Mouse (Mus musculus): ENCODE measurements around the gene Fam78a. TPM values are rescaled to one million over a fixed set of nuclear protein-coding genes. Genes with fewer than 3 reads are reported as not detected.
"Not testable (repeated sequence)": the region's sequence is repeated elsewhere in the genome, so short reads cannot be mapped to it uniquely, and the experiment has no call there.

Fam78a gene
- polyA plus RNA-seq, 1 experiment from 2014 or later, result 0.62 TPM

- no peak overlapping the region for H3K4me3 ChIP-seq
- no peaks in the 10 kb centered on the region for H3K9me3 ChIP-seq
- no peaks in the 10 kb centered on the region for H3K27me3 ChIP-seq
- H3K27ac ChIP-seq (replicated peaks), result no peak overlapping the region
- 93% methylated on average over 7 of the region's 7 CpGs for WGBS
- H3K36me3 ChIP-seq, result peaks cover 43% of the 10 kb centered on the region
- no peak for ATAC-seq (ENCODE audit: low FRiP score, low read depth)
- no peak overlapping the region for H3K9ac ChIP-seq
- no peak overlapping the region for H3K4me2 ChIP-seq
- no peaks in the 10 kb centered on the region for H3K4me1 ChIP-seq (replicated peaks)
These were observed 32.2 kb downstream of the Fam78a start for GRCm38 (mm10) chr2:32052418-32052817.

GRCm38 (mm10) chr2:32051791-32052190 is 32.9 kb downstream of the Fam78a start:
- Histone ChIP-seq H3K36me3 (peaks cover 46% of the 10 kb centered on the region), H3K4me2 (no peak overlapping the region)
- ATAC-seq (ENCODE audit: low FRiP score, low read depth), result no peak

GRCm38 (mm10) chr2:32047323-32047722 is 37.3 kb downstream of the Fam78a start:
- 76% methylated on average over 10 of the region's 10 CpGs for WGBS
- no peak overlapping the region for H3K4me2 ChIP-seq
- peaks cover 69% of the 10 kb centered on the region for H3K36me3 ChIP-seq
- H3K9me3 ChIP-seq, result no peaks in the 10 kb centered on the region
- H3K4me1 ChIP-seq (replicated peaks), result no peaks in the 10 kb centered on the region
- no peak overlapping the region for H3K9ac ChIP-seq
- ATAC-seq (ENCODE audit: low FRiP score, low read depth), result no peak
- H3K27me3 ChIP-seq, result no peaks in the 10 kb centered on the region
- H3K4me3 ChIP-seq, result no peak overlapping the region
- H3K27ac ChIP-seq (replicated peaks), result no peak overlapping the region

More at GRCm38 (mm10) chr2:32051791-32052190, 32.9 kb downstream of the Fam78a start:
- H3K4me3 ChIP-seq, result no peak overlapping the region
- H3K4me1 ChIP-seq (replicated peaks), result no peaks in the 10 kb centered on the region
- no peaks in the 10 kb centered on the region for H3K27me3 ChIP-seq
- H3K27ac ChIP-seq (replicated peaks), result no peak overlapping the region
- H3K9ac ChIP-seq, result no peak overlapping the region
- no peaks in the 10 kb centered on the region for H3K9me3 ChIP-seq
- 88% methylated on average over 8 of the region's 8 CpGs for WGBS

GRCm38 (mm10) chr2:32046009-32046408 is 38.6 kb downstream of the Fam78a start:
- Histone ChIP-seq H3K9me3 (no peaks in the 10 kb centered on the region), H3K27me3 (no peaks in the 10 kb centered on the region), H3K9ac (no peak overlapping the region), H3K27ac (replicated peaks) (no peak overlapping the region), H3K4me1 (replicated peaks) (no peaks in the 10 kb centered on the region), H3K4me3 (no peak overlapping the region), H3K4me2 (no peak overlapping the region), H3K36me3 (peaks cover 69% of the 10 kb centered on the region)
- no peak for ATAC-seq (ENCODE audit: low FRiP score, low read depth)
- WGBS, result 90% methylated on average over 10 of the region's 10 CpGs

- no peaks in the 10 kb centered on the region for H3K4me1 ChIP-seq (replicated peaks)
- no peak overlapping the region for H3K4me3 ChIP-seq
- no peak overlapping the region for H3K4me2 ChIP-seq
- H3K9ac ChIP-seq, result no peak overlapping the region
- H3K36me3 ChIP-seq, result peaks cover 72% of the 10 kb centered on the region
- no peak overlapping the region; the same call in 1 of the 2 replicates for H3K27ac ChIP-seq (replicated peaks)
- WGBS, result 82% methylated on average over 6 of the region's 6 CpGs
- no peak for ATAC-seq (ENCODE audit: low FRiP score, low read depth)
- H3K9me3 ChIP-seq, result no peaks in the 10 kb centered on the region
- H3K27me3 ChIP-seq, result no peaks in the 10 kb centered on the region
These were observed 39.3 kb downstream of the Fam78a start for GRCm38 (mm10) chr2:32045375-32045774.

- ATAC-seq (ENCODE audit: low FRiP score, low read depth), result no peak
- Histone ChIP-seq H3K4me1 (replicated peaks) (no peaks in the 10 kb centered on the region), H3K9ac (no peak overlapping the region), H3K9me3 (no peaks in the 10 kb centered on the region), H3K27me3 (no peaks in the 10 kb centered on the region), H3K36me3 (peaks cover 75% of the 10 kb centered on the region), H3K4me2 (no peak overlapping the region), H3K27ac (replicated peaks) (no peak overlapping the region), H3K4me3 (no peak overlapping the region)
- 73% methylated on average over 5 of the region's 5 CpGs for WGBS
These were observed 40.8 kb downstream of the Fam78a start for GRCm38 (mm10) chr2:32043836-32044235.

- no peaks in the 10 kb centered on the region for H3K27me3 ChIP-seq
- no peak overlapping the region for H3K9ac ChIP-seq
- no peaks in the 10 kb centered on the region for H3K9me3 ChIP-seq
- H3K4me3 ChIP-seq, result no peak overlapping the region
- H3K4me1 ChIP-seq (replicated peaks), result no peaks in the 10 kb centered on the region
- ATAC-seq (ENCODE audit: low FRiP score, low read depth), result no peak
- no peak overlapping the region for H3K27ac ChIP-seq (replicated peaks)
- H3K36me3 ChIP-seq, result peaks cover 71% of the 10 kb centered on the region
- WGBS, result 99% methylated on average over 2 of the region's 2 CpGs
- no peak overlapping the region for H3K4me2 ChIP-seq
These were observed 43.6 kb downstream of the Fam78a start for GRCm38 (mm10) chr2:32041087-32041486.

- H3K36me3 ChIP-seq, result peaks cover 69% of the 10 kb centered on the region
- 93% methylated on average over 9 of the region's 9 CpGs for WGBS
These were observed 44.0 kb downstream of the Fam78a start for GRCm38 (mm10) chr2:32040646-32041045.

GRCm38 (mm10) chr2:32038661-32039081 is 46.0 kb downstream of the Fam78a start:
- Histone ChIP-seq H3K27ac (replicated peaks) (no peak overlapping the region), H3K4me3 (no peak overlapping the region), H3K4me1 (replicated peaks) (no peaks in the 10 kb centered on the region), H3K9me3 (no peaks in the 10 kb centered on the region), H3K4me2 (no peak overlapping the region), H3K27me3 (no peaks in the 10 kb centered on the region), H3K9ac (no peak overlapping the region), H3K36me3 (peaks cover 74% of the 10 kb centered on the region)
- WGBS, result 79% methylated on average over 8 of the region's 8 CpGs
- ATAC-seq (ENCODE audit: low FRiP score, low read depth), result no peak

More at GRCm38 (mm10) chr2:32040646-32041045, 44.0 kb downstream of the Fam78a start:
- H3K9me3 ChIP-seq; H3K4me3 ChIP-seq; ATAC-seq (ENCODE audit: low FRiP score, low read depth); H3K27ac ChIP-seq (replicated peaks); H3K4me1 ChIP-seq (replicated peaks); H3K9ac ChIP-seq; H3K27me3 ChIP-seq; H3K4me2 ChIP-seq: not testable (repeated sequence)

- Histone ChIP-seq H3K27ac (replicated peaks) (no peak overlapping the region), H3K9me3 (no peaks in the 10 kb centered on the region), H3K4me1 (replicated peaks) (no peaks in the 10 kb centered on the region), H3K9ac (no peak overlapping the region), H3K4me3 (no peak overlapping the region), H3K36me3 (peaks cover 74% of the 10 kb centered on the region), H3K4me2 (no peak overlapping the region), H3K27me3 (no peaks in the 10 kb centered on the region)
- WGBS, result 80% methylated on average over 6 of the region's 6 CpGs
- no peak for ATAC-seq (ENCODE audit: low FRiP score, low read depth)
These were observed 47.3 kb downstream of the Fam78a start for GRCm38 (mm10) chr2:32037279-32037858.

- H3K9ac ChIP-seq, result no peak overlapping the region
- no peak overlapping the region for H3K27ac ChIP-seq (replicated peaks)
- H3K27me3 ChIP-seq, result no peaks in the 10 kb centered on the region
- H3K9me3 ChIP-seq, result no peaks in the 10 kb centered on the region
- 95% methylated on average over 6 of the region's 6 CpGs for WGBS
- no peak overlapping the region for H3K4me2 ChIP-seq
- H3K36me3 ChIP-seq, result peaks cover 64% of the 10 kb centered on the region
- no peak for ATAC-seq (ENCODE audit: low FRiP score, low read depth)
- no peak overlapping the region for H3K4me3 ChIP-seq
- H3K4me1 ChIP-seq (replicated peaks), result no peaks in the 10 kb centered on the region
These were observed 50.5 kb downstream of the Fam78a start for GRCm38 (mm10) chr2:32034206-32034605.

GRCm38 (mm10) chr2:32033436-32033835 is 51.2 kb downstream of the Fam78a start:
- 83% methylated on average over 6 of the region's 6 CpGs for WGBS
- Histone ChIP-seq H3K36me3 (peaks cover 65% of the 10 kb centered on the region), H3K27ac (replicated peaks) (no peak overlapping the region)

GRCm38 (mm10) chr2:32029636-32030035 is 55.0 kb downstream of the Fam78a start:
- H3K9ac ChIP-seq, result no peak overlapping the region
- ATAC-seq (ENCODE audit: low FRiP score, low read depth), result no peak
- 79% methylated on average over 3 of the region's 3 CpGs for WGBS
- H3K9me3 ChIP-seq, result no peaks in the 10 kb centered on the region
- H3K4me3 ChIP-seq, result no peak overlapping the region
- no peak overlapping the region for H3K27ac ChIP-seq (replicated peaks)
- no peaks in the 10 kb centered on the region for H3K27me3 ChIP-seq
- H3K4me2 ChIP-seq, result no peak overlapping the region
- no peaks in the 10 kb centered on the region for H3K4me1 ChIP-seq (replicated peaks)
- peaks cover 72% of the 10 kb centered on the region for H3K36me3 ChIP-seq

More at GRCm38 (mm10) chr2:32033436-32033835, 51.2 kb downstream of the Fam78a start:
- H3K4me2 ChIP-seq, result no peak overlapping the region
- no peaks in the 10 kb centered on the region for H3K9me3 ChIP-seq
- no peaks in the 10 kb centered on the region for H3K4me1 ChIP-seq (replicated peaks)
- H3K4me3 ChIP-seq, result no peak overlapping the region
- no peaks in the 10 kb centered on the region for H3K27me3 ChIP-seq
- no peak overlapping the region for H3K9ac ChIP-seq
- ATAC-seq (ENCODE audit: low FRiP score, low read depth), result no peak
